Mouse (Mus musculus) left cerebral cortex, adult 18-20 months (tissue): ENCODE results near the gene Rpl22. TPM values are rescaled to one million over a fixed set of nuclear protein-coding genes. Genes with fewer than 3 reads are reported as not detected.
A peak's percentile ranks its signal among the peaks of the same experiment; 100 is the strongest.

Source experiments
- DNase-seq, 2 experiments: peaks; one replicate each; pipeline ENCODE4 v3.0.0; 2021 to 2022; ENCODE audit warnings: low spot score in 2 of 2, mixed read lengths in 1 of 2
- total RNA-seq, 2 experiments: library from RNA; stranded (reverse); gene quantifications; 2 replicates each; pipeline ENCODE4 v1.2.3; 2021

Gene Rpl22
- total RNA-seq, 2 experiments from 2014 or later: 162 to 191 TPM

DNA sequence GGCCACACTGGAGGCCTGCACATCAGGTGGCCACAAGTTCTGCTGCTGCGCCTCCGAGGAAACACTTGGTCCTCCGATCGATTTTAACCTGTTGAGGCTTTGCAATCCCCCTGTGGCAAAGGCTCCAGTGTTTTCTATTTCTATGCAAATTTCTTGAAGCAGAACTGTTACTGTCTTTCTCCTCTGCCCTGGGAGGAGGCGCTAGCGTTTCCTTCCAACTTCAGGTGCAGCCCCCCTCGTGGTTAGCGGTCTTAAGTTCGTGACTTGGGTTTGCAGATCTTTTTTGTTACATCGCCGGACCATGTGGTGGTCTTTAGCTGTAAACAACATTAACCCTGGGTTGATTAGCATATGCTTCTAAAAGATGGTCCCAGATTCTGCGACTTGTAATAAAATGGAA, 8.0 kb downstream of the Rpl22 start:
- no peak for DNase-seq

DNA sequence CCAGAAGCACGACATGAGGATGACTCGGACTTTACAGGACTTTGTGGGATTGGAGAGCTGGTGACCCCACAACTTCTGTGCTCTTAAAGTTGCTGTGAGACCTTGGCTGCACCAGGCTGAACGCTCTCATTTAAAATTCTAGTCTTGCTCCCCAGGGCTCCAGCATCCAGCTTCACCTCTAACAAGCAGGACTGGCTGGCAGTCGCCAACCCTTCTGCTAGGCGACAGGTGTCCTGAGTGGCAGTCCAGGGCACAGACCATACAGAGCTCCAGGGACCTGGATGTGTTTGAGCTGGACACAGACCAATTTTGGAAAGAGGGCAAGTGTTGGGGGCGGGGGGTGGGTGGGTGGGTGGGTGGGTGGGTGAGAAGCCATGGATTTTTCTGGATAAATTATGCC, 12.2 kb downstream of the Rpl22 start:
- no peak for DNase-seq

DNA sequence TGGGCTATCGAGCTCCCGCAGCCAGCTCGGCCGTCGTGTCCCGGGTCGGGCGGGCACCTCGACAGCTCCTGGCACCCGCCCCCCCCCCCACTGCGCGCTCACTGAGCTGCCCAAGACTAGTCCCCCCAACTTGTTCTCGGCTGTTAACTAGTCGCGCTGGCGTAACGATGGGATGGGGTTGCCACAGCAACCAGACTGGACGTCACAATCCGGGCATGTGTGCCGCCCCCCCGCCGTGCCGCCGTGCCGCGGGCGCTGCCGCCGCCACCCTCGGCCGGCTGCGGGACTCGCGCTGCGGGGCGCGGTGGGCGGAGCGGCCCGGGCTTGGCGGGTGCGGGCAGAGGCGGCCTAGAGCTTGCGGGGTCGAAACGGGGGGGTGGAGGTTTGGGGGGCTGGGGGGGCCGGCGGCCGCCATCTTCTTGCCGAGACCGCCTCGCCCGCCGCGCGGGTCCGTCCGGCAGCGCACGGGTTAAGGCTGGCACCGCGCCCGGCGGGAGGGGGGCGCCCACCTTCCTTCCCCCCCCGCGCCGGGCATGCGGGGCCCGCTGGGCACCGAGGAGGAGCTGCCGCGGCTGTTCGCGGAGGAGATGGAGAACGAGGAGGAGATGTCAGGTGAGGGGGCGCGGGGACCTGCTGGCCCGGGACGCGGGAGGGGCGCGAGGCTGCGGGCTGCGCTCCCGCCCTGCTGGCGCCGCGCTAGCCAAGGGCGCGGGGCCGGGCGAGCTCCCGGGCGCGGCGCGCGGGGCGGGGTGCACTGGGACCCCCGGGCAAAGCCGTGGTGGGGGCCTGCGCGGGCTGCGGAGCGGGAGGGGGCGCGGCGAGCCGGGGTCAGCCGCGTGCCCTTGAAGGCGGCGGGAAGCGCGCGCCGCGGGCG, 13.1 kb downstream of the Rpl22 start, which contains the start of gene Chd5:
Gene Chd5, plus strand, starts transcription at position 233 of the 874 bp plus-strand sequence.
- peak; percentile 69 to 80 for DNase-seq

DNA sequence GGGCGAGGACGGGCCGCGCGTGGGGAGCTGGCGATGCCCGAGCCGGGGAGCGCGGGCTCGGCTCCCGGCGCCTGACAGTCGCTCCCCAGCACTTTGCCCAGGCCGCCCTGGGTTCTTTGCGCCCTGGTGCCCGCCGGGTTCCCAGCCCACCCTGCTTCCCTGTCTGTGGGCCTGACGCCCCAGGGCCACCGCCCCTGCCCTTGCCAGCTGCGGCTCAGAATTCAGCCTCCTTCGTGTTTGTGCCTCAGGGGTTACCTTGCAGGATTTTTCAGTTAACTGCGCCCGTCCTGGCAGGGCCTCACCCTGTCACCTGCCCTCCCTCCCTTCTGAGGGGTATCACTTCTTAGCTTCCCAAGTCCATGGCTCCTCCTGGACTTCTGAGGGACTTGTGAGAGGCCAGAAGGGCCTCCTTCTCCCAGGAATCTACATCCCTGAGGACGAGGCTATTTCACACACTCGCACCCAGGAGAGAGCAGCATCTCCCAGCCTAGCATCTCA, 13.8 kb downstream of the Rpl22 start:
- DNase-seq: no peak

DNA sequence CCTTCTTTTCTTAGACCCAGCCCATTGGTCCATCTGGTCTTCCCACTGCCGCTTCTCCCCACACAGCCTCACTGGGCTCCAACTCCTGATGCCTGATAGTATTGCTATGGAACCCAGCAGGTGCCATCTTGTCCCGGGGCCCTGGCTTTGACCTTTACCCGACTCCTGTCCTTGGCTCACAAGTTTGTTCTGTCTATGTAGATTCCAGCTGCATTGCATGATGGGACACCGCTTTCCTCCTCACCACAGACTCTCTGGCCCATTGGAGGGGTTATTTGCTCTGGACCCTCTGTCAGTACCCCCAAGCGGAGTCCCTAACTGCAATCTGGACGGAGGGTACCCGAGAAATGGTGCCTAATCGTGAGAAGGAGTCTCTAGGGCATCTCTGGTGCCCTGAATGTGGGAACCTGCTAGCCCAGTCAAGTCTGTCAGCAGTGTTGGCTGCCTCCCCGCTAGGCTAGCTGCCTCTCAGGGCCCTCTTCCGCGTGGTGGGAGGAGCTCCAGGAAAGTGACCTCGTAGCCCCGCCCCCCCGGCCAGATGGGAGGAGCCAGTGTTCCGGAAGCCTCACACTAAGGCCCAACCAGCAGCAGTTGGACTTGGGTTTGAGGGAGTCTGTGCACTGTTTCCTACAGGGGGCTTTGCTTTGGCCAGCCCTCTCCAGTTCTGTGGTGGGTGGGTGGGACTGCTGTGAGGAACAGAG, 15.2 kb downstream of the Rpl22 start:
- no peak for DNase-seq

DNA sequence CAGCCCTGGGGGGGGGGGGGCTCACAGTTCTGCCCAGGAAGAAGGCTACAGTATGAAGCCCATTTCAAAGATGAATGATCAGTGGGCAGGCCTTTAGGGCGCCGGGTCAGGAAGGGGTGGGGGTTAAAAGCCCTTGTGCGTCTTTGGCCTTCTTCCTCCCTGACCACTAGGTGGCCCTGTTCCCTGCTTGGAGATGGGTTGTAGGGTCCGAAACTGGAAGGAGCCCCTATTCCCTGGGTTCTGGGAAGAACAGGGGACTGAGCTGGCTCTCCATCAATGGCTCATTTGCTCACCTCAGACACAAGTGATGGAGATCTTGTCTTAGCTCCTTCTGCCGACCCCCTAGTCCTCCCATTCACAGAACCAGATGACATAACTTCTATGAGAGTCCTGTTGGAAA, 17.8 kb downstream of the Rpl22 start:
- DNase-seq: peak in 1 of 2 experiments; percentile 35

DNA sequence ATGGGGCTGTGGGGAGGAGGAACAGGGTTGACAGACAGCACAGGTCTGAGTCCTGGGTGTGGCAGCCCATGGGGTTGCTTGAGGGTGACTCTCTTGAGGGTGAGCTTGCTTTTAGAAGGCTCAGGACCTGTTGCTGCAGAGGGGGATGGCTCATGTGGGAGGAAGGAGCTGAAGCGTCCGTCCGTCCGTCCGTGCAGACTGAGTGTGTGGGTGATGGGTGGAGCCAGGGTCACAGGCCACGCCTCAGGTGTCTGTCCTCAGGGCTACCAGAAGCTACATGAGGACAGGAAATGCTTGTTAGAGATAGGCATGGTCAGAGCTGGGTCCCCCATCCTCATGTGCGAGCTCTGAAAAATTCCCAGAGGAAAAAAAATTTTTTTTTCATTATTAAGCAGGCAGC, 19.1 kb downstream of the Rpl22 start:
- no peak for DNase-seq

DNA sequence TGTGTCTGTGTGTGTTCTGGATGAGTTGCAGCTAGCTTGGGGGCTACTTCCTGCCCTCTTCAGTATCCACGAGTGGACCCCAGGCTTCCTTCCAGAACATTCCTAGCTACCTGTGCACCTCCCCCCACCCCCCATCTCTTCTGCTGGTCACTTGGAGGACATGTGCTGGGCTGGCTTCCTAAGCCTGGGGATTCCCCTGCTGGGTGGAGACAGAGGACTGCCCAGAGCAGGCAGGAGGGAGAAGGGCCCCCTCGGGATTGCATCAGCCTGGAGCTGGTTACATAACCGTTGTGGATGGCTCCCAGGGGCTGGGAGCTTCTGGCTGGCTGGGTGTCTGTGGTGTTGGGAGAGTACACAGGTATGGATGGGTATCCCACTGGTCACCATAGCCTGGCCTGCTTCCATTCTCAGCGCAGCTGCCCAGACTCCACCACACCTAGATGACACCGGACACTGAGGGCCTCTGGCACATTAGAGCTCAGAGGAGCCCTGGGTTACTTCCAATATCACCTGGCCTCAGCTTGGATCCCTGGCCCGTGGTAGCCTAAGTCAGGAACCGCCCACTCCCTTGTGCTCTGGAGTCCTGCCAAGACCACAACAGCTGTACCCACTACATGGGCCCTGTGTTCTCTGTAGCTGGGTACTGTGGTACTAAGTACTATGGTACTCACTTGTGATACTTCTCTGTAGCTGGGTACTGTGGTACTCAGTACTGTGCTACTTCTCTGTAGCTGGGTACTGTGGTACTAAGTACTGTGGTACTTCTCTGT, 19.8 kb downstream of the Rpl22 start:
- peak; percentile 61 to 71 for DNase-seq

DNA sequence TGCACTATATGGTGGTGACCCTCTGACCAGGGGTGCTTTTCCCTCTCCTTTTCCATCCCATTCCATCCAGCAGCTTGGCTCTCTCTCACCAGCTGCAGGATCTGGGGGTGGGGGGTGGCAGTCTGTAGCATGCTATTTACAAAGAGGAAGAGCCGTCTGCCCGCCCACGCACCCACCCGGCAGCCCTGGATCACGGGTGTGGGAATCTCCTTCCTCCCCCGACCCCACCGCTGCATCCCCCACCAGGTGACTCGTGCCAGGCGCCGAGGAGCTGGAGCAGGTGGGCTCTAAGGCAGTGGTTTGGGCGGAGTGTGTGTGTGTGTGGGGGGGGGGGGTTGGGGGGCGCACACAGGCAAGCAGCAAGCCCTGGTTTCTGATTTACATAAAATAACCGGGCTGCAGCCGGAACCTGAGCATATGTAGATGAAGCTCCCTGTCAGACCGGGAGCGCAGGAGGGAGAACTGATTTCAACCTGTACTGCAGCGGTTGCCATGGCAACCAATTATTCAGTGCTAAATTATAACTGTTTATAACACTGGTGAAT, 24.4 kb downstream of the Rpl22 start:
- peak; percentile 68 to 80 for DNase-seq

DNA sequence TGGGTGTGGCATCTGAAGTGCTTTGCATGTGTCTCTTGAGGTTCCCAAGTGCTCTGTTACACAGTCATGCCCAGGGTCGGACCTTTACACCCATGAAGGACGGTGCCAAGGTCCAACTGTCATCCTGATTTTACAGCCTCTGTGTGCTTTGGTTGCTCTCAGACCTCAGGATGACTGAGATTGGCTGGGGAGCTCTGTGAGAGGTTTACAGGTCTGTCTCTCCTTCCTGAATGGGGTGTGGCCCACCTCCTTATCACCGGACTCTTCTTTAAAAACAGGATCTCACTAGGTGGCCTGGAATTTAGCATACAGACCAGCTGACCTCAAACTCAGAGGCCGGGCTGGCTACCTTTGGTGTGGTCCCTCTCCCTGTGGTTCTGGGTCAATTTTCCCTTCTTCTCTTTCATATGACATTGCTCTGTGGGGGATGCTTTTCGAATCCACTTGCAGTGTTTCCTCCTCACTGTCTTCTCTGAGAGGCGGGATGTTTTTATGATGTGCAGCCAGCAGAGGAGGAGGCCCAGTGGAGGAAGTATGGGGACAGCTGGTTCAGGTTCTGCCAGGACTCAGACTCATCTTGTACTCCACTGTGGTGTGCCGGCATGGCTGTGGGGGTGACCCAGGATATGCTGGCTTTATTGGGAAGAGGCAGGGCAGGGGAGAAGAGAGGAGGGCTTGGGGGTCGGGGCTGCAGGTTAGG, 25.3 kb downstream of the Rpl22 start:
- peak; percentile 51 to 59 for DNase-seq

DNA sequence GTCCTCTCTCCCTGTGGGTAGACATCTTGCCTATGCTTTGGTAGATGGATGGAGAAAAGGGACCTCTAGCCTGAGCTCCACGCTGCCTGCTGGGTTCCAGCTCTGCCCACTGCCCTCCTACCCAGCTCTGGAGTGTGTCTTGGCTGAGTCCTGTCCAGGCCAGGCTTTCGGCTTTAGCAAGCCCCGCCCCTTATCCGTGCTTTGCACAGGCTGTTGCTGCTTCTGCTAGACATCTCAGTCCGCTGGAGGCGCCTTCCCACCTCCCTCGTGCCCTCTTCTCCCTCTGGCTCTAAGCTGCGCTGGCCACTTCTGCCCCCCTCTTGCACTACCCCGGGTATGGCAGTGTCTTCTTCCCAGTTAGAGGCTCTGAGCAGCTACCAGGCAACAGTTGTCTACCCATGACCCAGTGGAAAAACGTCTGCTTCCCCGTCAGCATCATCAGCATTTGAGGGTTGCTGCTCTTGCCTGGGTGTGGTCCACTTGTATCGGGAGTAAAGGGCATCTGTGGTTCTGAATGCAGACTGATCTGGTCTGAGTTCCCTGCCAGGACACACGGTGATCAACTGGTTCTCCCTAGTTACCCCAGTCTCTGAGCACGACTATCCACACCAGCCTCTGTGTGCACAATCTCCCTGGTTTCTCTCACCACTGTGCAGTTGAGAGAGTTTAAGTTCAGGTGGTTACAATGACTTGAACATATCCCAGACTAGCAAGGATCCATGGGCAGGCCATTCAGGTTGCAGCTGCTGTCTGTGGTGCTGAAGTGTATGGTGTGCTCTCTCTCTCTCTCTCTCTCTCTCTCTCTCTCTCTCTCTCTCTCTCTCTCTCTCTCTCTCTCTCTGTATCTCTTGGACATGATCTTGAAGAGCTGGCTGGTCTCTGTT, 26.1 kb downstream of the Rpl22 start:
- peak; percentile 48 to 57 for DNase-seq

DNA sequence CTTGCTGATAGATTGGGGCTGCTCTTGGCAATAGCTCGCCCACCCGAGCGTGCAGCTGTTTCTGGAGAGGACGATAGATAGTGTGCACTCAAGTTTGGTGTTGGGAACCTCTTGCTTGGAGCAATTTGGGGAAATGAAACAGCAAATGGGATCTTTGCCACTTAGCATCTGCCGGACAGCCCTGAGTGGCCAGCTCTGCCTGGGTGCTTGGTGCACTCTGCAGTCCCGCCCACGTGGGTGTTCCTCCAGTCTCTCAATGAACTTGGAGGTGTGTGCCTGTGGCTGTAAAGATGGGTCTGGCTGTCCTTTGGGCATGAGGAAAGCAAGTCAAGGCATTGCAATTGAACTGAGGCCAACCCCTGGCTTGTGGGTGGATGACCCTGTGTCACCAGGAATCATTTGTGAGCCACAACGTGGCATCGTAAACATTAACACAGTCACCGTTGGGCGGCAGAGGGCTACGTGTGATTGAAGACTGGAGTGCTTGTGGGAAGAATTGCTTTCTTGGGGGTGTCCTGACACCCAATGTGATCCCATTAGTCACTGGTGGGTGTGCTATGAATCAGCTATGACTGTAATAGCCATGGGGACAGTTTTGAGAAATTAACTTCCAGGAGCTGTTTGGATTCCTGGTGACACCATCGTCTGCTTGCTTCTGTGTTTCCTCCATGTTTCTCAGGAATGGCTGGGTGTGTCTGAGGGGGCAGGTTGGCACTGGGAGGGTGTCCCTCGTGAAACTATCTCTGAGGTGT, 28.5 kb downstream of the Rpl22 start:
- DNase-seq: peak in 1 of 2 experiments; percentile 28

DNA sequence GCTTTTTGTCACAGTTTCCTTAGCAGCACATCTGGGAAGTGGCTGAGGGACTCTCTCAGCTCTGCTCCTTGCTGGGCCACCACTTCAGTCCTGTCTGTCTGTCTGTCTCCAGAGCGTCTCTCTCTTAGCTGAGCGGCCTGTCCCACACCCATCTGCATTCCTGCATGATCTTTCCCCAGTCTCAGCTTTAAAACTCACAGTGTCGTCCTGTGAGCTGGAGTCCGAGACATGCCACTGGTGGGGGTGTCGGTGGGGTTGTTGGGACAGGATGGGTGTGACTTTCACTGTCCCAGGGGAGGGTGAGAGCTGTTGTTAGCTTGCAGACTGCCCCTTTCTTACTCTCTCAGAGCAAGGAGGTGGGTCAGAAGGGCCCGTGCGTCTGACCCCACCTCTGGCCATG, 30.1 kb downstream of the Rpl22 start:
- DNase-seq: no peak

DNA sequence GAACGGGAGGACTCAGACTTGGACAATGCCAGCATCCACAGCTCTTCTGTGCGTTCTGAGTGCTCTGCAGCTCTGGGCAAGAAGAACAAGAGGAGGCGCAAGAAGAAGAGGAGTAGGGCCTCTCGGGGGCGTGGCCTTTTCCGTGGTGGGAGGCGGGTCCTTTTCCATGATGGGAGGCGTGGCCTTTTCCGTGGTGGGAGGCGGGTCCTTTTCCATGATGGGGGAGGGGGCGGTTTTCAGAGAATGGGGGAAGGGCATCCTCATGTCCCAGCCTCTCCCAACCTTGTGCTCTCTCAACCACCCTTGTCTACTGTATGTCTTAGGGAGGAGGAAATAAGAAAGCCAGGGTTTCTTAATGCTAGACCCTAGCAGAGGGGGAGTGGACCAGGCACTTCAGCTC, 34.2 kb downstream of the Rpl22 start:
- no peak for DNase-seq

DNA sequence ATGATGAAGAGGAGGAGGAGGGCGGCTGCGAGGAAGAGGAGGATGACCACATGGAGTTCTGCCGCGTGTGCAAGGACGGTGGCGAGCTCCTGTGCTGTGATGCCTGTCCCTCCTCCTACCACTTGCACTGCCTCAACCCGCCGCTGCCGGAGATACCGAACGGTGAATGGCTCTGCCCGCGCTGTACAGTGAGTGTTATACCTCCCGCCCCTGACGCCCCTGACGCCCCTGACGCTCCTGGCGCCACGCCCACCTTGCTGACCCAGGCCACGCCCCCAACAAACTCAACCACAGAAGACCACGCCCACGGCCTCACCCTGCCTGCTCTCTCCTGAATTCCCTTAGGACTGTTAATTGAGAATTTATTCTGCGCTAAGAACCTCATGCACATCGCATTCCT, 35.3 kb downstream of the Rpl22 start:
- no peak for DNase-seq

DNA sequence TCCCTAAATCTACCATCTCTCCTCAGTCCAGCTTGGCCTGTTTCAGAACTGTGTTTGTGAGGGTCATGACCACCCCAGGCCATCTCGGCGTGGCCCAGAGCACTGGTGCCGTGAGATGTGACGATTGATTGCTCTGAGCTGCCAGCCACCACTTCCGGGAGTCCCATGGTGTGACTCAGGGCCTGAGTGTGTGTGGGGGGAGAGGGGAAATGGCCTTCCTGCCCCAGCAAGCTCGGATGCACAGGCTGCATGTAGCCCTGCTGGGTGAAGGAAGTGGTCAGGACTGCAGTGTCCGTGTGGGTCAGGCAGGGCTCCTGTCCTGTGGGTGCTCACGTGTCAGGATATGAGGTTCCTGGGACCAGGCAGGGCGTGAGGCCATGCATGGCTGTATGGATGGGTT, 36.6 kb downstream of the Rpl22 start:
- no peak for DNase-seq

DNA sequence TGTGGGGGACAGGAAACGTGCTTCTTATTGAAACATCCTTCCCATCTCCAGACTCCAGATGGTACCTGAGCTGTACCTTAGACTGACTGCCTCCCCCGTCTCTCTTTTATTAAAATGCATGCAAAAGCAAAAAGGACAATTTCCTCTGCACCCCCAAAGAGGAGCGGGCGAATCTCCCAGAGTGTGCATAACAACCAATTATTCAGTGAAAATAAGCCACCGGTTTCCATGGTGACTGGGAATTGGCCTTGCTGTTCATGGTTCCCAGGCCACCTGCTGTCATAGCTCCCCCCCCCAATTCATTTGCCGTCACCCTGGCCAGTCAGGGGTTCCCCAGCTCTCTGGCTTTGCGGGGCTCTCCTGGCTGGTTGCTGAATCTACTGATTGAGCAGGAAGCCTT, 39.7 kb downstream of the Rpl22 start:
- no peak for DNase-seq

DNA sequence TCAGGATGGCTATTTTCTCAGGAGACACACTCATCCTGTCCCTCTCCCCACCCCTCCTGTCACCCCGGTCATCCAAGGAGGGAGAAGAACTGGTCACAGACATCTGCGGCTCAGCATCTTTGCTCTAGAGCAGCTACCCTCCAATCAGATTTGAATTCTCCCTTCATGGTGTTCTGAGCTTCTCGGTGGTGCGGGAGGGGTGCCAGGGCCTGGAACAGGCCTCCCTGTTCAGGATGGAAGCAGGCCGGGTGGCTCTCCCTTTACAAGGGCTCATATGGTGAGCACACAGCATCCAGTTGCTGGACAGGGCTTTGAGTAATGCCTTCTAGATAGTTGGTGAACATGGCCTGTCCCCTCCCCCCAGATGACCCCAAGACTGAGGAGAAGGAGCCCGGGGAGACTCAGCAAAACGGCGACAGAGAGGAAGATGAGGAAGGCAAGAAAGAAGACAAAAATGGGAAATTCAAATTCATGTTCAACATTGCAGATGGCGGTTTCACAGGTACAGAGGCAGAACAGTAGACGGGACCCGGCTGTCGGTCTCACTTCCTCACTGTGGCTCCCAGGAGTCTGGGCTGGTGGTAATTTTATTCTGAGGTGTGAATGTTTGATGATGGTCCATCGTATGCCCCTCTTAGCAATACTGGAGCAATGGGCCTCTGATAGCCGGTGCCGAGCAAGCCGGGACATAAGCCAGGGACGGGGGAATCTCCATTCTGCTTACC, 57.1 kb downstream of the Rpl22 start:
- DNase-seq: no peak
